Mouse (Mus musculus): Measurements from ENCODE around the gene Eftud2.

DNA sequence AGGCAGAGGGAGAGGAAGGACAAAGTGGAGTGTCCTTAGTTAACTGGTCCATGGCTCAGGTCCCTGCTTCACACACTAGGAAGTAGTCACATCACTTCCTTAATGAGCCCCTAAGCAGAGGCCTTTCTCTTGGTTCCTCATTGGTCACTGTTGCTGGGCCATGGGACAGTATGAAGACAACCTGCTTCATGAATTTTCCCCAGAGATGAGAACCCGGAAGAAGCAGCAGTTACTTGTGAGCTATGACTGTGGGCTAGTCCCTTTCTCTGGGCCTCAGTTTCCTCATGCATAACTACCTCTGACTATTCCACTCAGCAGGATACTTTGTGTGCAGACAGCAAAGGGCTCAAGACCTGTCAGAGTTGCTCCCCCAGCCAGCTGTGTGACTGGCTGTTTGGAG, 43.4 kb downstream of the Eftud2 start:
- TF ChIP-seq POLR2A (IDR thresholded peaks at IDR 0.05; ENCODE audit: borderline replicate concordance, extremely low read depth, low read depth, low read length), result no peak
- TF ChIP-seq CTCF (IDR thresholded peaks at IDR 0.05; ENCODE audit: insufficient read depth, low read length), result no peak

Measured in lung, adult 2 months (tissue).